In genomic region chr7:133052819-133053218, GRCm38 (mm10) we compare ENCODE assay signal across 10 mouse cellular contexts.
DNase-seq lines count a peak whose midpoint lies in the region; ATAC-seq and TF ChIP-seq lines count a peak whose summit lies in the region.
"Had no signal": no experiment of that assay in that cellular context is flagged by ENCODE, and none has a peak within 500 bp of the region (broad histone marks: within the 10 kb centered on the region; RNA-seq: fewer than 3 reads in every experiment).

No protein-coding gene starts in this region.

- H3K79me2 ChIP-seq in heart, adult 2 months (replicated peaks; ENCODE audit: control insufficient read depth, insufficient read depth, low read length) = 0 out of 2 replicates have a peak, but pooled peaks cover 4% of the 10 kb centered on the region

- TF ChIP-seq CTCF in left cerebral cortex, adult 2 months (IDR thresholded peaks at IDR 0.05) = no peak
- no peak for TF ChIP-seq CTCF in heart, adult 2 months (IDR thresholded peaks at IDR 0.05)
- no peak for TF ChIP-seq CTCF in kidney, postnatal 0 days (IDR thresholded peaks at IDR 0.05; ENCODE audit: low read depth)

- peak overlapping the region; percentile 38; the same call in 1 of the 2 replicates for H3K27ac ChIP-seq in left cerebral cortex, adult 2 months
- peak overlapping the region; percentile 70 for H3K27ac ChIP-seq in heart, adult 2 months
- peak overlapping the region; percentile 66; the same call in 1 of the 2 replicates for H3K27ac ChIP-seq in kidney, postnatal 0 days
- H3K27ac ChIP-seq in forebrain, embryonic 11.5 days (ENCODE audit: low read depth, low read length) = no peak overlapping the region

- 29% methylated on average over 8 of the region's 8 CpGs for WGBS in heart, adult 2 months
- whole genome bisulfite sequencing in kidney, postnatal 0 days = 64% methylated on average over 8 of the region's 8 CpGs
- 90% methylated on average over 8 of the region's 8 CpGs for WGBS in forebrain, embryonic 11.5 days

- peak overlapping the region; percentile 32 for H3K9ac ChIP-seq in heart, adult 2 months (ENCODE audit: low read depth, low read length)
- no peak overlapping the region for H3K9ac ChIP-seq in kidney, postnatal 0 days (ENCODE audit: low read depth, low read length)
- H3K9ac ChIP-seq in forebrain, embryonic 11.5 days (ENCODE audit: low read length) = no peak overlapping the region

- 0 out of 2 replicates have a peak, but pooled peaks have one; percentile 21 for ATAC-seq in kidney, postnatal 0 days (replicated peaks; ENCODE audit: low FRiP score, low read depth)
- ATAC-seq in monocyte, adult 5-6 weeks (replicated peaks; ENCODE audit: insufficient number of reproducible peaks, low FRiP score, low TSS enrichment, poor library complexity, severe bottlenecking) = peak; percentile 92
- no peak for ATAC-seq in forebrain, embryonic 11.5 days (replicated peaks; ENCODE audit: low FRiP score)

- H3K4me2 ChIP-seq in kidney, postnatal 0 days (ENCODE audit: low read length) = no peak overlapping the region
- no peak overlapping the region for H3K4me2 ChIP-seq in forebrain, embryonic 11.5 days (ENCODE audit: low read depth, low read length, severe bottlenecking)

- no peaks in the 10 kb centered on the region for H3K27me3 ChIP-seq in heart, adult 2 months (ENCODE audit: control insufficient read depth, insufficient read depth, low read length)
- H3K27me3 ChIP-seq in kidney, postnatal 0 days (ENCODE audit: insufficient read depth, low read length) = no peaks in the 10 kb centered on the region
- H3K27me3 ChIP-seq in forebrain, embryonic 11.5 days (ENCODE audit: control insufficient read depth, insufficient read depth, low read length) = no peaks in the 10 kb centered on the region

- TF ChIP-seq POLR2A in heart, adult 2 months (IDR thresholded peaks at IDR 0.05; ENCODE audit: insufficient read depth, low read depth, low read length) = no peak

- peaks cover 2% of the 10 kb centered on the region for H3K36me3 ChIP-seq in heart, adult 2 months (ENCODE audit: control insufficient read depth, insufficient read depth, low read length)
- peaks cover 11% of the 10 kb centered on the region; the same call in 1 of the 2 replicates for H3K36me3 ChIP-seq in kidney, postnatal 0 days (ENCODE audit: insufficient read depth, low read length)
- H3K36me3 ChIP-seq in forebrain, embryonic 11.5 days (ENCODE audit: control insufficient read depth, insufficient read depth, low read length) = no peaks in the 10 kb centered on the region; the same call in 1 of the 2 replicates

- H3K4me3 ChIP-seq in left cerebral cortex, adult 2 months = no peak overlapping the region
- no peak overlapping the region for H3K4me3 ChIP-seq in heart, adult 2 months
- no peak overlapping the region for H3K4me3 ChIP-seq in kidney, postnatal 0 days (replicated peaks; ENCODE audit: low read depth, low read length)
- no peak overlapping the region for H3K4me3 ChIP-seq in forebrain, embryonic 11.5 days (ENCODE audit: low read depth, low read length)
- H3K4me3 ChIP-seq: erythroblast, embryonic 14.5 days had no signal

- TF ChIP-seq EP300 in heart, adult 2 months (IDR thresholded peaks at IDR 0.05; ENCODE audit: insufficient read depth, low read depth, low read length) = peak; percentile 41; the same call in 1 of the 2 replicates

- peaks cover 18% of the 10 kb centered on the region for H3K4me1 ChIP-seq in heart, adult 2 months (ENCODE audit: control insufficient read depth, insufficient read depth, low read length)
- H3K4me1 ChIP-seq in kidney, postnatal 0 days (replicated peaks; ENCODE audit: insufficient read depth, low read length) = peaks cover 15% of the 10 kb centered on the region; the same call in 1 of the 2 replicates
- H3K4me1 ChIP-seq in forebrain, embryonic 11.5 days (replicated peaks; ENCODE audit: control insufficient read depth, insufficient read depth, low read length) = no peaks in the 10 kb centered on the region

- DNase-seq in left cerebral cortex, adult 2 months (ENCODE audit: extremely low spot score in 1 of 2, low spot score in 2 of 2) = no peak
- no peak for DNase-seq in left cerebral cortex, postnatal 10 days (ENCODE audit: extremely low spot score in 1 of 2, low spot score in 2 of 2)
- peak; percentile 57 to 75 for DNase-seq in heart, adult 2 months
- DNase-seq in kidney, postnatal 0 days (ENCODE audit: low spot score) = peak; percentile 70
- no peak for DNase-seq in thymus, adult 18-20 months
- DNase-seq in left cerebral cortex, adult 11 months (ENCODE audit: low spot score) = no peak
- DNase-seq in forebrain, embryonic 11.5 days (ENCODE audit: low spot score) = no peak

- H3K9me3 ChIP-seq in kidney, postnatal 0 days (replicated peaks; ENCODE audit: low read length) = no peaks in the 10 kb centered on the region
- no peaks in the 10 kb centered on the region for H3K9me3 ChIP-seq in forebrain, embryonic 11.5 days (ENCODE audit: control insufficient read depth, low read length)
- H3K9me3 ChIP-seq: G1E had no signal

- intact Hi-C loops in left cerebral cortex, adult 2 months (cut with DNase I) = no loop called here
- intact Hi-C loops in left cerebral cortex, postnatal 10 days (cut with DNase I) = no loop called here
- intact Hi-C loops in heart, adult 2 months (cut with DNase I) = loop anchor here (2.0 kb wide), 1 partner anchor 70 kb away; the partner anchor contains the start of gene Fgfr2

Comparison
In these comparisons a context has a peak if more than half of its experiments do, and no peak if none do; other contexts are left out.
1. DNase-seq: peak in heart, adult 2 months (2 of 2) and kidney, postnatal 0 days (single experiment); none in left cerebral cortex, adult 2 months (0 of 2), left cerebral cortex, postnatal 10 days (0 of 2), thymus, adult 18-20 months (0 of 2), left cerebral cortex, adult 11 months (single experiment) and forebrain, embryonic 11.5 days (single experiment).